Mouse (Mus musculus): ENCODE results near the gene Crls1. TPM values are rescaled to one million over a fixed set of nuclear protein-coding genes. Genes with fewer than 3 reads are reported as not detected.

Crls1 gene
- total and polyA plus RNA-seq, 3 experiments = 39.2 to 51.7 (median 48.8) TPM

DNA sequence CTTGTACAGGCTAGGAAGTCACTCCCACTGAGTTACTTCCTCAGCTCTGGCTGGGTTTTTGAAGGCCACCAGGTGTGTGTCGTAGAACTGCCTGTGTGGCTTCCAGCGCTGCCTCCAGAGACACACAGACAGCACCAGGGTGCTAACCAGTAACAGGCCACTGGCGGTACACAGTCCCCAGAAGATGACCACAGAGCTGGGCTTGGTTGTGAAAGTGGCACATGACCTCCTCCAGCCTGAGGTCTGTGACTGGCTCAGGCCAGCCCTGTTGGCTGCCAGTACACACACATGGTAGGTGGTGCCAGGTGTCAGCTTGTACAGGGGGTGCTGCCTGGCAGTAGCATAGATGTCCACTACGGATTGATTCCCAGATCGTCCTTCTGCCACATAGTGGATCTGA is 23.2 kb downstream of the Crls1 start:
- no peak for ATAC-seq (ENCODE audit: extremely low read depth, insufficient number of reproducible peaks, low FRiP score, poor library complexity, severe bottlenecking)

DNA sequence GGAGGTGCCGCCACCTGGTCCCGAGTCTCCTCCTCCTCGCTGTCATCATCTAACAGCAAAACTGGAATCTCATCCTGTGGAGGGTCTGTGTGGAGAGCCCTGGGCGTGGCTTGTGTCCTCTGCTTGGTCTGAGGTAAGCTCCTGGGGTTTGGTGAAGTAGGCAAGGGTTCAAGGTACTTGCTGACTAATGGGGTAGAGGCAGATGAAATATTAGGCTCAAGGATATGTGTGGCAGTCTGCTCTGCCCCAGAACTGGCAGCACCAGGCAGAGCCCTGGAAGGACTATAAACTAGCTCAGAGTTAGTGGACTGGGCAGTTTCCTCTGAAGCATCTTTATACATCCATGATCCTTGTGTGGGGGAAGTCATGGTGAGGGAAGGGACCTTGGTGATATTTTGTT is 23.8 kb downstream of the Crls1 start:
- no peaks in the 10 kb centered on the region for H3K9me3 ChIP-seq (replicated peaks)
- no peak for ATAC-seq (ENCODE audit: extremely low read depth, insufficient number of reproducible peaks, low FRiP score, poor library complexity, severe bottlenecking)
- peaks cover 4% of the 10 kb centered on the region for H3K27me3 ChIP-seq (ENCODE audit: insufficient read depth, low read length)
- TF ChIP-seq CTCF (IDR thresholded peaks at IDR 0.05; ENCODE audit: low read depth, low read length) = no peak
- no peak for TF ChIP-seq GATA1 (IDR thresholded peaks at IDR 0.05; ENCODE audit: borderline replicate concordance, low read length)
- no peak for TF ChIP-seq GATA2 (IDR thresholded peaks at IDR 0.05; ENCODE audit: borderline replicate concordance, low read depth, low read length)
- no peak for TF ChIP-seq TAL1 (conservative IDR thresholded peaks at IDR 0.05; ENCODE audit: low read depth, low read length)
- no peak for TF ChIP-seq POLR2AphosphoS5 (IDR thresholded peaks at IDR 0.05; ENCODE audit: insufficient replicate concordance, low read depth, low read length)
- no peak overlapping the region for H3K4me3 ChIP-seq (ENCODE audit: low read depth, low read length)
- no peak for DNase-seq (ENCODE audit: low spot score)
- H3K36me3 ChIP-seq (replicated peaks) = peaks cover 23% of the 10 kb centered on the region
- 0 out of 2 replicates have a peak, but pooled peaks cover 2% of the 10 kb centered on the region for H3K4me1 ChIP-seq (ENCODE audit: insufficient read depth, low read depth, low read length)

More for the DNA sequence above, 23.2 kb downstream of the Crls1 start:
- H3K4me1 ChIP-seq (ENCODE audit: insufficient read depth, low read depth, low read length) = 0 out of 2 replicates have a peak, but pooled peaks cover 2% of the 10 kb centered on the region
- H3K4me3 ChIP-seq (ENCODE audit: low read depth, low read length) = no peak overlapping the region
- H3K9me3 ChIP-seq (replicated peaks) = no peaks in the 10 kb centered on the region
- peaks cover 27% of the 10 kb centered on the region for H3K36me3 ChIP-seq (replicated peaks)
- DNase-seq (ENCODE audit: low spot score) = no peak
- TF ChIP-seq TAL1 (conservative IDR thresholded peaks at IDR 0.05; ENCODE audit: low read depth, low read length) (no peak), GATA1 (IDR thresholded peaks at IDR 0.05; ENCODE audit: borderline replicate concordance, low read length) (no peak), POLR2AphosphoS5 (IDR thresholded peaks at IDR 0.05; ENCODE audit: insufficient replicate concordance, low read depth, low read length) (no peak), GATA2 (IDR thresholded peaks at IDR 0.05; ENCODE audit: borderline replicate concordance, low read depth, low read length) (no peak), CTCF (IDR thresholded peaks at IDR 0.05; ENCODE audit: low read depth, low read length) (no peak)
- peaks cover 3% of the 10 kb centered on the region; the same call in 1 of the 2 replicates for H3K27me3 ChIP-seq (ENCODE audit: insufficient read depth, low read length)

DNA sequence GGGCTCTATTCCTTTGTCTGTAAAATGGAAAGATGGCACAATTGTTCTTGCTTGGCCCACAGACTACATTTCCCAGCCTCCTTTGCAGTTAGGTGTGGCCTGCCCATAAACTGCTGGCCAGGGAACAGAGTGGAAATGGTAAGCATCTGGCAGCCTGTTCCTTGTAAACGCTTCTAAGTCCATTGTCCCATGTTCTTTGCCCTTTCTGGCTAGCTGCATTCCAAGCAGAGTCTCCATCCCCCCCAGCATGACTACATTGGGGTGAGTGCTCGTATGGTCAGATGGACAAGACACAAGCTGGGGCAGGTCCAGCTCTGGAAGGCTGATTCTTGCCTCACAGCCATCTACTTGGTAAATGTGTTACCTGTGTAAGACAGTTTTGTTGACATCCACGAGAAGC is 25.2 kb downstream of the Crls1 start:
- ATAC-seq (ENCODE audit: extremely low read depth, insufficient number of reproducible peaks, low FRiP score, poor library complexity, severe bottlenecking) (no peak), DNase-seq (ENCODE audit: low spot score) (no peak)
- TF ChIP-seq GATA2 (IDR thresholded peaks at IDR 0.05; ENCODE audit: borderline replicate concordance, low read depth, low read length) = no peak
- no peak for TF ChIP-seq POLR2AphosphoS5 (IDR thresholded peaks at IDR 0.05; ENCODE audit: insufficient replicate concordance, low read depth, low read length)
- no peak for TF ChIP-seq CTCF (IDR thresholded peaks at IDR 0.05; ENCODE audit: low read depth, low read length)
- no peak for TF ChIP-seq GATA1 (IDR thresholded peaks at IDR 0.05; ENCODE audit: borderline replicate concordance, low read length)
- no peak for TF ChIP-seq TAL1 (conservative IDR thresholded peaks at IDR 0.05; ENCODE audit: low read depth, low read length)
- no peak overlapping the region for H3K4me3 ChIP-seq (ENCODE audit: low read depth, low read length)
- no peaks in the 10 kb centered on the region for H3K9me3 ChIP-seq (replicated peaks)
- H3K36me3 ChIP-seq (replicated peaks) = peaks cover 12% of the 10 kb centered on the region
- H3K4me1 ChIP-seq (ENCODE audit: insufficient read depth, low read depth, low read length) = 0 out of 2 replicates have a peak, but pooled peaks cover 2% of the 10 kb centered on the region
- H3K27me3 ChIP-seq (ENCODE audit: insufficient read depth, low read length) = peaks cover 13% of the 10 kb centered on the region

DNA sequence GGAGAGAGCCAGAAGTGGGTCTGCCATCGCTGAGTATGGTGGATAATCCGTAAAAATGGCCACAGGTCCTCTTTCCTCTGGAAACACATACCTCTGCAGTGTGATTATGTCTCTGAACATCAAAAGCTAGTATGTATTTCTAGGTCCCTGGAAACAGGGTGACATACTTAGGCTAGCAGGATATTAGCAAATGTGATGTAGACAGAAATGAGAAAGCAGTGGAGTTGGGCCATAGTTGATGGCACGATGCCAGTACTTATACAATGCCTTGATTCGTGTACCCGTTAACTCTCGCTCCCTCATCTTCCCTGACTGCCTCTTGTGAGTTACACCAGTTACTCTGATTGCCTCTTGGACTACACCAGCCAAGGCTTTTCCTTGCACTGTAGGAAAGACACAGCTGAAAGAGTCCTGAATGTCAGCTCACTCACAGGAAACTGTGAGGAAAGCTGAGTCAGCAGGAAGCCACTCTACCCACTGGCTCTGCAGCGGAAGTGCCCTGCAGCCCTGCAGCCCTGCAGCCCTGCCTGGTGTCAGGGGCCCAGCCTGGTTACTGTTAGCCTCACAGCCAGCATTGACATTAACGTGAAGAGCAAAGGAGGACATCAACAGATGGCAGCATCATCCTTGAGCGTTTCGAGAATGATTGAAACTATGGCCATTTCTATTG is 27.3 kb downstream of the Crls1 start:
- Histone ChIP-seq H3K27me3 (ENCODE audit: insufficient read depth, low read length) (peaks cover 16% of the 10 kb centered on the region), H3K9me3 (replicated peaks) (no peaks in the 10 kb centered on the region), H3K4me1 (ENCODE audit: insufficient read depth, low read depth, low read length) (0 out of 2 replicates have a peak, but pooled peaks cover 2% of the 10 kb centered on the region), H3K4me3 (ENCODE audit: low read depth, low read length) (no peak overlapping the region), H3K36me3 (replicated peaks) (no peaks in the 10 kb centered on the region)
- DNase-seq (ENCODE audit: low spot score) = no peak
- no peak for TF ChIP-seq POLR2AphosphoS5 (IDR thresholded peaks at IDR 0.05; ENCODE audit: insufficient replicate concordance, low read depth, low read length)
- TF ChIP-seq CTCF (IDR thresholded peaks at IDR 0.05; ENCODE audit: low read depth, low read length) = no peak
- TF ChIP-seq GATA1 (IDR thresholded peaks at IDR 0.05; ENCODE audit: borderline replicate concordance, low read length) = no peak
- no peak for ATAC-seq (ENCODE audit: extremely low read depth, insufficient number of reproducible peaks, low FRiP score, poor library complexity, severe bottlenecking)

DNA sequence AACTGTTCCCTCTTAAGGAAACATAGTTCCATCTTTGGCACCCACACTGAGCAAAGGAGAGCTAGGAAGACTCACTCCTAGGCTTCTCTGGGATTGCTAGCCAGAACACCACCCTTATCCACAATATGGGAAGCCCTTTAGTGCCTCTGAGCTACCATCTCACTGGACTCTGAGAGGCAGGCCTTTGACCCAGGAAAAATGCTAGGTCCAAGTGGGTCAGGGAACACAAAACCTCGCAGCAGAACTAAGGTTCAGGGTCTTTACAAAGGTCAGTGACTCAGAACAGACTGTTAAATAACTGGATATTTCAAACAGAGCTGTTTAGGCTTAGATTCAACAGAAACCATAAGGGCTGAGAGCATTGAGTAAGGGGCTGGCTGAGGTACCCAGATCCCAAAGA is 30.5 kb downstream of the Crls1 start:
- TF ChIP-seq POLR2AphosphoS5 (IDR thresholded peaks at IDR 0.05; ENCODE audit: insufficient replicate concordance, low read depth, low read length) (no peak), GATA1 (IDR thresholded peaks at IDR 0.05; ENCODE audit: borderline replicate concordance, low read length) (no peak), GATA2 (IDR thresholded peaks at IDR 0.05; ENCODE audit: borderline replicate concordance, low read depth, low read length) (no peak), CTCF (IDR thresholded peaks at IDR 0.05; ENCODE audit: low read depth, low read length) (no peak), TAL1 (conservative IDR thresholded peaks at IDR 0.05; ENCODE audit: low read depth, low read length) (no peak)
- no peak for ATAC-seq (ENCODE audit: extremely low read depth, insufficient number of reproducible peaks, low FRiP score, poor library complexity, severe bottlenecking)
- no peaks in the 10 kb centered on the region for H3K36me3 ChIP-seq (replicated peaks)
- no peak for DNase-seq (ENCODE audit: low spot score)
- peaks cover 4% of the 10 kb centered on the region; the same call in 1 of the 2 replicates for H3K4me1 ChIP-seq (ENCODE audit: insufficient read depth, low read depth, low read length)
- peaks cover 40% of the 10 kb centered on the region for H3K27me3 ChIP-seq (ENCODE audit: insufficient read depth, low read length)
- no peaks in the 10 kb centered on the region for H3K9me3 ChIP-seq (replicated peaks)
- H3K4me3 ChIP-seq (ENCODE audit: low read depth, low read length) = no peak overlapping the region

DNA sequence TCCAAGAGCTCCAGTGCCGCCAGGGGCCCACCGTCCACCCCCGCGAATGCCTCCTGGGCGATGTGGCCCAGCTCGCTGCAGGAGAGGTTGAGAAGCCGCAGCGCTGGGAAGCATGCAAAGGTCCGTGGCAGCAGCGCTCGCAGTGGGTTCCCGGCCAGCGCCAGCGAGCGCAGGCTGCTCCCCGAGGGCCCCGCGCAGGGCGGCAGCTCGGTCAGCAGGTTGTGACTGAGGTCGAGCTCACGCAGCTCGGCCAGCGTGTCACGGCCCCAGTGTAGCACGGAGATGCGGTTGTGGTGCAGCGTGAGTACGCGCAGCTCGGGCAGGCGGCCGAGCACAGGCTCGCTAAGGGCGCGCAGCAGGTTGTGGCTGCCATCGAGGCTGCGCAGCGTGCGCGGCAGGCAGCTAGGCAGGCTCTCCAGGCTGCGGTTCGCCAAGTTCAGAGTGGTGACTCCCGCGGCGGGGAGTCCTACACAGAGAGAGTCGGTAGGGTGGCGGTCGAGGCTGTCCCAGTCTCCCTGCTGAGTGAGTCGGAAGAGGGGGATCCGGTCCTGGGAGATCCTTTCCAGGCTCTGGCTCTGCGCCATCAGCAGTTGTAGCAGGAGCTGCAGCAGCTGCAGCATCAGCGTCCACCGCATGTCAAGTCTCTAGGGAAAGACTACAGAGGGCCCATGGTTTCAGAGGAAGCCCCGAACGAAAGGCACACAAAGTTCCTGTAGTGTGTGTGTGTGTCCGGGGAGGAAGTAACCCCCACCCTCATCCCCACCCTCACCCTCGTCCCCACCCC is 33.0 kb downstream of the Crls1 start:
- DNase-seq (ENCODE audit: low spot score) = no peak
- Histone ChIP-seq H3K4me1 (ENCODE audit: insufficient read depth, low read depth, low read length) (peaks cover 4% of the 10 kb centered on the region; the same call in 1 of the 2 replicates), H3K9me3 (replicated peaks) (no peaks in the 10 kb centered on the region), H3K27me3 (ENCODE audit: insufficient read depth, low read length) (peaks cover 40% of the 10 kb centered on the region), H3K36me3 (replicated peaks) (no peaks in the 10 kb centered on the region), H3K4me3 (ENCODE audit: low read depth, low read length) (no peak overlapping the region)
- no peak for ATAC-seq (ENCODE audit: extremely low read depth, insufficient number of reproducible peaks, low FRiP score, poor library complexity, severe bottlenecking)
- no peak for TF ChIP-seq TAL1 (conservative IDR thresholded peaks at IDR 0.05; ENCODE audit: low read depth, low read length)
- TF ChIP-seq CTCF (IDR thresholded peaks at IDR 0.05; ENCODE audit: low read depth, low read length) = no peak
- TF ChIP-seq GATA2 (IDR thresholded peaks at IDR 0.05; ENCODE audit: borderline replicate concordance, low read depth, low read length) = no peak
- no peak for TF ChIP-seq GATA1 (IDR thresholded peaks at IDR 0.05; ENCODE audit: borderline replicate concordance, low read length)
- no peak for TF ChIP-seq POLR2AphosphoS5 (IDR thresholded peaks at IDR 0.05; ENCODE audit: insufficient replicate concordance, low read depth, low read length)
